Mouse (Mus musculus) adrenal gland, postnatal 4 days (tissue): ENCODE measurements around the gene Wnt9b. TPM values are rescaled to one million over a fixed set of nuclear protein-coding genes. Genes with fewer than 3 reads are reported as not detected.
"Not testable (repeated sequence)": the region's sequence is repeated elsewhere in the genome, so short reads cannot be mapped to it uniquely, and the experiment has no call there.

Experiments used
- DNase-seq, 2 experiments: peaks; one replicate each; pipeline ENCODE4 v3.0.0; 2021 to 2022; ENCODE audit warnings: low spot score in 2 of 2, mixed read lengths in 2 of 2
- long read RNA-seq, 2 experiments: library from polyadenylated mRNA; stranded (forward); transcript quantifications; one replicate each; pipeline ENCODE4 v2.0.0; 2021
- total RNA-seq, 2 experiments: library from RNA; stranded (reverse); gene quantifications; 2 replicates each; pipeline ENCODE4 v1.2.3; 2021

The Wnt9b gene
- total RNA-seq, result 1 to 10 TPM in 1 of 2 experiments, under 1 TPM in 1; 0.28 to 1.1 TPM
- long read RNA-seq, experiment 1, full-length matches to known transcripts, result 1 of 1 reads
- long read RNA-seq, experiment 1, partial matches to known transcripts, result 0 of 1 reads
- long read RNA-seq, experiment 1, other reads (novel, unspliced or antisense), result 0 of 1 reads
- long read RNA-seq, experiment 2, full-length matches to known transcripts, result 1 of 1 reads
- long read RNA-seq, experiment 2, partial matches to known transcripts, result 0 of 1 reads
- long read RNA-seq, experiment 2, other reads (novel, unspliced or antisense), result 0 of 1 reads

GRCm38 (mm10) chr11:103749306-103750089 is at the start of gene Wnt9b:
Gene Wnt9b (minus strand): TSS chr11:103749821.
- no peak for DNase-seq

GRCm38 (mm10) chr11:103789951-103790350 is 40.3 kb upstream of the Wnt9b start:
- no peak for DNase-seq

GRCm38 (mm10) chr11:103780152-103780551 is 30.5 kb upstream of the Wnt9b start:
- no peak for DNase-seq

- no peak for DNase-seq
These were observed 24.6 kb upstream of the Wnt9b start for GRCm38 (mm10) chr11:103774228-103774530.

- no peak for DNase-seq
These were observed 24.0 kb upstream of the Wnt9b start, which contains the start of gene Wnt3 for GRCm38 (mm10) chr11:103773387-103774227. Gene Wnt3 (plus strand): TSS chr11:103774150.

GRCm38 (mm10) chr11:103772505-103773386 is 23.1 kb upstream of the Wnt9b start:
- DNase-seq, result no peak

GRCm38 (mm10) chr11:103771160-103771817 is 21.7 kb upstream of the Wnt9b start:
- no peak for DNase-seq

GRCm38 (mm10) chr11:103765556-103766011 is 16.0 kb upstream of the Wnt9b start:
- DNase-seq, result no peak

- no peak for DNase-seq
These were observed 15.0 kb upstream of the Wnt9b start for GRCm38 (mm10) chr11:103764601-103765000.

- no peak for DNase-seq
These were observed 14.0 kb upstream of the Wnt9b start for GRCm38 (mm10) chr11:103763410-103764163.

GRCm38 (mm10) chr11:103760891-103761290 is 11.3 kb upstream of the Wnt9b start:
- DNase-seq, result not testable (repeated sequence)

- no peak for DNase-seq
These were observed 10.5 kb upstream of the Wnt9b start for GRCm38 (mm10) chr11:103760101-103760500.

GRCm38 (mm10) chr11:103758706-103759105 is 9.1 kb upstream of the Wnt9b start:
- DNase-seq, result peak; percentile 70 to 71

- DNase-seq, result no peak
These were observed 8.4 kb upstream of the Wnt9b start for GRCm38 (mm10) chr11:103758054-103758453.

GRCm38 (mm10) chr11:103750612-103751011 is 991 bp upstream of the Wnt9b start:
- no peak for DNase-seq

- DNase-seq, result no peak
These were observed 14.4 kb downstream of the Wnt9b start for GRCm38 (mm10) chr11:103735046-103735781.

GRCm38 (mm10) chr11:103734411-103735045 is 15.1 kb downstream of the Wnt9b start:
- DNase-seq, result no peak

- no peak for DNase-seq
These were observed 15.7 kb downstream of the Wnt9b start for GRCm38 (mm10) chr11:103733961-103734360.
